Mouse (Mus musculus) cerebellum, postnatal 36 days (tissue): ENCODE measurements around the gene Vmn2r15.

Source experiments
- DNase-seq, 2 experiments: peaks; one replicate each; pipeline ENCODE4 v3.0.0; 2021 to 2022; ENCODE audit warnings: mixed read lengths in 2 of 2

The Vmn2r15 gene

GRCm38 (mm10) chr5:109297544-109297943, at the start of gene Vmn2r15:
Vmn2r15 (minus strand) TSS chr5:109297644.
- DNase-seq, result no peak

GRCm38 (mm10) chr5:109329862-109330261, 32.4 kb upstream of the Vmn2r15 start, which contains the start of gene Vmn2r16:
Vmn2r16 (plus strand) TSS chr5:109330162.
- DNase-seq, result no peak

- DNase-seq, result no peak
Measured at GRCm38 (mm10) chr5:109294655-109295054, 2.8 kb downstream of the Vmn2r15 start.
